Mouse (Mus musculus) CH12.LX (cell line): ENCODE measurements at regions not wholly inside any gene's neighbourhood (a gene's known extent, or its start where the extent isn't known, plus 50 kb on each side); places are given as distances from the start of the nearest gene placed in this dataset.

Experiments used
- DNase-seq: peaks from one replicate; pipeline ENCODE4 v3.0.0-alpha.2; 2013; ENCODE audit errors: extremely low read depth
- H3K27ac ChIP-seq: 2 replicates; pipeline ENCODE4 v1.5.1; 2012; ENCODE audit warnings: low read depth, mild to moderate bottlenecking, control low read depth, moderate library complexity; ENCODE audit not compliant: insufficient read depth
- H3K27me3 ChIP-seq: replicated peaks from 2 replicates; pipeline ENCODE3; 2012; ENCODE audit warnings: inconsistent platforms
- H3K36me3 ChIP-seq, 2 experiments: replicated peaks in 1 of 2; 2 replicates each; pipeline versions ENCODE3 to v1.6.1; 2012; ENCODE audit warnings: inconsistent platforms in 1 of 2, low read length in 1 of 2, mild to moderate bottlenecking in 1 of 2, mixed read lengths in 1 of 2, moderate library complexity in 1 of 2; ENCODE audit not compliant: control insufficient read depth in 1 of 2, insufficient read depth in 1 of 2
- H3K4me1 ChIP-seq, 2 experiments: 2 replicates each; pipeline ENCODE4 v1.6.1; 2012; ENCODE audit warnings: inconsistent platforms in 1 of 2, moderate library complexity in 1 of 2; ENCODE audit not compliant: insufficient read depth in 2 of 2, control insufficient read depth in 1 of 2
- H3K4me2 ChIP-seq: 2 replicates; pipeline ENCODE4 v1.6.1; 2012; ENCODE audit warnings: low read depth, mild to moderate bottlenecking, control low read depth; ENCODE audit not compliant: poor library complexity, insufficient read depth, severe bottlenecking
- H3K4me3 ChIP-seq, 3 experiments: fragments of 150-350 bp in 1 of 3; sonication (generic) in 1 of 3; replicated peaks in 1 of 3; 2 replicates each; pipeline versions ENCODE3 to v1.5.1; 2011 to 2012; ENCODE audit warnings: low read depth in 2 of 3, low read length in 2 of 3, mild to moderate bottlenecking in 2 of 3, moderate library complexity in 2 of 3, control low read depth in 1 of 3, improper control_type of control experiment in 1 of 3, inconsistent platforms in 1 of 3, mixed read lengths in 1 of 3; ENCODE audit not compliant: poor library complexity in 1 of 3
- H3K79me2 ChIP-seq: replicated peaks from 2 replicates; pipeline ENCODE4 v1.6.1; 2012; ENCODE audit warnings: mild to moderate bottlenecking, moderate library complexity; ENCODE audit not compliant: control insufficient read depth, poor library complexity, insufficient read depth, severe bottlenecking; ENCODE audit errors: extremely low read depth
- H3K9ac ChIP-seq: 2 replicates; pipeline ENCODE4 v1.6.1; 2012; ENCODE audit warnings: low read depth, mild to moderate bottlenecking, control low read depth, moderate library complexity; ENCODE audit not compliant: insufficient read depth
- H3K9me3 ChIP-seq: replicated peaks from 2 replicates; pipeline ENCODE3; 2012; ENCODE audit warnings: low read length, inconsistent platforms, mixed read lengths
- CTCF ChIP-seq, 2 experiments: IDR thresholded peaks in 1 of 2; conservative IDR thresholded peaks in 1 of 2; 2 replicates each; pipeline ENCODE4 v1.5.1; 2011 to 2012; ENCODE audit warnings: low read depth in 2 of 2, low read length in 2 of 2, improper control_type of control experiment in 1 of 2, inconsistent platforms in 1 of 2, mild to moderate bottlenecking in 1 of 2, moderate library complexity in 1 of 2
- ELF1 ChIP-seq: IDR thresholded peaks from 2 replicates; pipeline ENCODE4 v1.6.1; 2014; ENCODE audit warnings: low read depth, mild to moderate bottlenecking, inconsistent platforms, low read length, improper control_type of control experiment
- HCFC1 ChIP-seq: IDR thresholded peaks from 2 replicates; pipeline ENCODE4 v1.6.1; 2012; ENCODE audit warnings: low read depth, mild to moderate bottlenecking, inconsistent platforms, low read length, improper control_type of control experiment
- JUN ChIP-seq: IDR thresholded peaks from 2 replicates; pipeline ENCODE4 v1.6.1; 2011; ENCODE audit warnings: low read depth, mild to moderate bottlenecking, low read length, improper control_type of control experiment, moderate library complexity; ENCODE audit not compliant: insufficient read depth
- RCOR1 ChIP-seq: conservative IDR thresholded peaks from 2 replicates; pipeline ENCODE4 v1.6.1; 2012; ENCODE audit warnings: low read depth, mild to moderate bottlenecking, inconsistent platforms, low read length, improper control_type of control experiment
- SMC3 ChIP-seq: IDR thresholded peaks from 2 replicates; pipeline ENCODE4 v1.6.1; 2011; ENCODE audit warnings: low read depth, low read length, improper control_type of control experiment
- USF1 ChIP-seq: IDR thresholded peaks from 2 replicates; pipeline ENCODE4 v1.6.1; 2014; ENCODE audit warnings: low read depth, mild to moderate bottlenecking, inconsistent platforms, low read length, improper control_type of control experiment
- ZC3H11A ChIP-seq: IDR thresholded peaks from 2 replicates; pipeline ENCODE4 v1.6.1; 2012; ENCODE audit warnings: low read depth, mild to moderate bottlenecking, inconsistent platforms, low read length, improper control_type of control experiment
- dilution Hi-C: fragments of 300-500 bp; cut with MboI; formaldehyde crosslinking; loops from 2 replicates; pipeline ENCODE4 v1.14.3; 2020; ENCODE audit warnings: low sequenced_read_pairs; ENCODE audit not compliant: extremely low pct_unique_long_range_greater_than_20kb, extremely low pct_ligation_motif_present
- in situ Hi-C: fragments of 300-500 bp; cut with MboI; formaldehyde crosslinking; loops from 3 replicates; pipeline ENCODE4 v1.14.3; 2019; ENCODE audit warnings: low sequenced_read_pairs, low pct_ligation_motif_present, low pct_unique_long_range_greater_than_20kb, mixed read lengths

GRCm38 (mm10) chr8:77988291-77989056 is 224.6 kb upstream of the Ttc29 start:
- TF ChIP-seq HCFC1 (no peak), ZC3H11A (no peak), ELF1 (no peak)
- H3K79me2 ChIP-seq: no peaks in the 10 kb centered on the region
- no peak overlapping the region for H3K27ac ChIP-seq
- DNase-seq: no peak
- H3K36me3 ChIP-seq: no peaks in the 10 kb centered on the region
- no peak overlapping the region for H3K4me2 ChIP-seq
- H3K9me3 ChIP-seq: no peaks in the 10 kb centered on the region
- no peak overlapping the region for H3K9ac ChIP-seq
- peaks cover 1% of the 10 kb centered on the region for H3K27me3 ChIP-seq
- in situ Hi-C loops: no loop called here
- H3K4me1 ChIP-seq: peaks cover 0 to 22% of the 10 kb centered on the region in 2 experiments; a peak in 3 of 4 replicates
- H3K4me3 ChIP-seq: no peak overlapping the region
- dilution Hi-C loops: no loop called here

- no peaks in the 10 kb centered on the region for H3K36me3 ChIP-seq
- TF ChIP-seq JUN: no peak
- peak; percentile 22; the same call in 1 of the 2 replicates for TF ChIP-seq SMC3
- TF ChIP-seq CTCF (conservative IDR thresholded peaks at IDR 0.05 in 1 of 2, IDR thresholded peaks at IDR 0.05 in 1 of 2; ENCODE audit: low read depth in 2 of 2, low read length in 2 of 2): peak in 1 of 2 experiments; percentile 61; a peak in 2 of 4 replicates
- no peaks in the 10 kb centered on the region for H3K79me2 ChIP-seq
- no peak overlapping the region for H3K4me2 ChIP-seq
- no peak overlapping the region for H3K9ac ChIP-seq
- H3K4me1 ChIP-seq: peaks cover 0 to 22% of the 10 kb centered on the region in 2 experiments; a peak in 3 of 4 replicates
- H3K9me3 ChIP-seq: no peaks in the 10 kb centered on the region
- H3K27me3 ChIP-seq: no peaks in the 10 kb centered on the region
- no peak overlapping the region for H3K4me3 ChIP-seq
- no peak for DNase-seq
- H3K27ac ChIP-seq: no peak overlapping the region
- dilution Hi-C loops: no loop called here
- in situ Hi-C loops: no loop called here
Observed at GRCm38 (mm10) chr8:77991050-77991449, 222.0 kb upstream of the Ttc29 start.

- Histone ChIP-seq H3K27ac (no peak overlapping the region), H3K4me1 (0 out of 4 replicates have a peak, but pooled peaks cover 0 to 3% of the 10 kb centered on the region in 2 experiments), H3K27me3 (no peaks in the 10 kb centered on the region), H3K36me3 (no peaks in the 10 kb centered on the region), H3K4me3 (no peak overlapping the region), H3K79me2 (no peaks in the 10 kb centered on the region), H3K9ac (no peak overlapping the region), H3K4me2 (no peak overlapping the region), H3K9me3 (no peaks in the 10 kb centered on the region)
- in situ Hi-C loops (loop anchor here (10.0 kb wide), 1 partner anchor 366 kb away; no protein-coding TSS in a partner anchor), dilution Hi-C loops (no loop called here)
- TF ChIP-seq RCOR1 (no peak), USF1 (no peak)
- DNase-seq: no peak
Observed at GRCm38 (mm10) chr8:78000303-78000702, 212.8 kb upstream of the Ttc29 start.
